Mouse (Mus musculus): ENCODE data around the gene Ctnna3.

Gene Ctnna3

GRCm38 (mm10) chr10:64049151-64049550 lies 619.3 kb downstream of the Ctnna3 start:
- no peak for DNase-seq (ENCODE audit: low read depth, low spot score)

DNA sequence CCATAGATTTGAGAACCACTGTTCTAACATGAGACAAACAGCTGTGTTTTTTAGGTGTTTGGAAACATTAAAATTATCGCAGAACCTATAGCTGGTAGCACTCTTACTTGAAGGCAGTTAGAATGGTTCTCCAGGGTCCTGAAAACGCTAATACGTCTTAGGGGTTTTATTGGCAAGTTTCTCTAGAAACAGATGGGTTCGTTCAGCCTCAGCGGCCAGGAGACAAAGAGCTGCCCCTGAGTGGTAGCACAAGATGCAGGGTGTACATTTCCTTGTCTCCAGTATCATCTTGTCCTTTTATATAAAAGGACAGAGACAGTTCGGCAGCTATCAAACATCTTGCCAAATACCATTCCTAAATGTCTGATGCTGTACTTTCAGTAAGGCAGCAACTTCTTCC lies 620.0 kb downstream of the Ctnna3 start:
- no peak for DNase-seq (ENCODE audit: low read depth, low spot score)

GRCm38 (mm10) chr10:64063704-64064103 lies 633.8 kb downstream of the Ctnna3 start:
- DNase-seq (ENCODE audit: low read depth, low spot score), result no peak

DNA sequence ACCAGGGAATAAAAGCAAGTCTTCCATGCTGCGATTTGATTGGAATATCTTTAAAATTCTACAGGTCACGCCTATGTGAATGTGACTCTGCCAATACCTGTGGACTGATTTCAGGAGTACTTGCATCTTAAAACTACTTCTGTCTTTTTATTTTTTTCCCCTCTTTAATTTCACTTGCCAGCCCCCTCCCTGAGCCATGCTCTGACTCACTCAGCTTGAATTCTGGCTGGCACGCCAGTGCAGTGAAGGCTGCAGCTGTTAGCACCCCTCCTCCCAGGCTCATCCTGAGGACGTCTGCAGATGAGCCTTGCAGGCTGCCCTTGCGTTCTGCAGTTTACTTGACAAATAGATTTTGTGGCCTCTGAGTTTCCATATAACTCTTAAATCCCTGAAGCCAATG lies 646.0 kb downstream of the Ctnna3 start:
- no peak for DNase-seq (ENCODE audit: low read depth, low spot score)

DNA sequence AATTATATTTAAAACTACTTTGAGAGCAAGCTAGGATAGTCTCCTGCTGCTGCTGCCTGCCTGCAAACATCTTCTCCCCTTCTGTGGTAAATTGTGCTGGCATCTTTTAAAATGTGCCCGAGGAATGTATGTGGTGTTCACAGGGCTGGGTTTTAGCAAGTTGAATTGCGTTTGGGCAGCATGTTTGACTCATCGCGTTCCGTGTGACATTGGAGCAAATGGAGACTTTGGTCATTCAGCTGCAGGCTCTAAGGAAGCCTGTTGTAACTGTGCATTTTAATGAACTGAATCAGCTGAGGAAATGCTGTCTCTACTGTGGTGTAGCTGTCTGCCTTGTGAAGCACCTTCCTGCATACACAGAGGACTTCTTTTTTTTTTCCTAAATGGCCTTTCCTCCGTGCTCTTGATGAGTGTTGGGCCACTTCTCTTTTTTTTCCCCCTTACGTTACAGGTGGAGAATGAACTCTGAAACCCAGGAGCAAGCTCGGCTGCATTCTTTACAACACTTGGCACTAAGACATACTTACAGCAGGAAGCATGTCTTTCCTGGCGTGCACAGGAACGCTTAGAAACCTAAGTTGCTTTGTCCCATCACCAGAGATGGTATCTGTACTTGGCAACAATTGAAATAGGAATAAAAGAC lies 646.6 kb downstream of the Ctnna3 start:
- DNase-seq (ENCODE audit: low read depth, low spot score), result no peak

- DNase-seq (ENCODE audit: low read depth, low spot score), result no peak
Observed at GRCm38 (mm10) chr10:64082345-64082744, 652.4 kb downstream of the Ctnna3 start.

DNA sequence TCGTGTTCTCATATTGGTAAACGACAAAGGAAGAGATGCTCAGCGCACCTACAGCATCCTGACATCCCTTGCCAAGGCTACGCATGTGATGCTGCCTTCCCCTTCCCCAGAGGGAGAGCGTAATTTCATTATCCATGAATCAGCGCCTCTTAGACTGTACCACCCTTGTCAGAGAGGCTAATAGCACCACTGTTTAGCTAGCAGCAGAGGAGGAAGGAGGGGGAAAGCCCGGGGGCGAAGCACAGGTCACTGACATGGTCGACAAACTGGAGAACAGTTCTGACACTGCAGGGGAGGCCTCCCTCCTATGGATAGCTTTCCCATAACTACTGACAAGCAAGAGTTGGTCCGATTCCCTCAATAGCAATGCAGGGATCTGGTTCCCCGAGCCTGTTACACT lies 653.9 kb downstream of the Ctnna3 start:
- DNase-seq (ENCODE audit: low read depth, low spot score), result no peak

DNA sequence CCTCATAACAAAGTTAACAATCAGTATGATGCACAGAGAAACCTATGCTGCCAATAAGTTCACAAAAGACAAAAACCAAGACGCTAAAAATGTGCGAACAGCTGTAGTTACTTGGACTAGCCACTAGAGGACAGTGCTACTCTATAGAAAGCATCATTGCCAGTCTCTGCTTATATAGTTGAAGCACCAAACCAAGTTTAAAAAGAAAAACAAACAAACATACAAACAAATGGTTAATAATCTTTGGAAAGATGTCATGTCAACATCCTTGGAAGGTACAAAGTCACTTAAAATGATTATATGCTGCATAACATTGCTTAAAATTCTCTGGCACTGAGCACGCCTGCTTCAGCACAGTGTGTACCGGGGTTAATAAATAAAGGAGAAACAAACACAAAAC lies 654.6 kb downstream of the Ctnna3 start:
- no peak for DNase-seq (ENCODE audit: low read depth, low spot score)

DNA sequence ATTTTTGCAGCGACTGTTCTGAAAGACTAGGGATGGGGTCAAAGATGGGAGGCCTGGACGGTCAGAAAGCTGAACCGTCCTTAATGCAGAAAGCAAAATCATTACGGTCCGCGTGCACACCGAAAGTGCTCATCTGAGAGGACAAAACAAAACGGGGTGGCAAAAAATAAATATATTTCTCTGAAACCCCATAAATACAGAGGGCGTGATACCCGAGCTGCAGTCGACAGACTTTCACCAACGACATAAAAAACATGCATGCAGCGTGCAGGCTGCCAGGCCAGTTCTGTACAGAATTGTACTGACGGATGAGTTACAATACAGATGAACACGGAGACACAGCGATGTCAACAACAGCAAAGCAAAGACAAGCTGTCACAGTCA lies 656.3 kb downstream of the Ctnna3 start:
- DNase-seq (ENCODE audit: low read depth, low spot score), result no peak

DNA sequence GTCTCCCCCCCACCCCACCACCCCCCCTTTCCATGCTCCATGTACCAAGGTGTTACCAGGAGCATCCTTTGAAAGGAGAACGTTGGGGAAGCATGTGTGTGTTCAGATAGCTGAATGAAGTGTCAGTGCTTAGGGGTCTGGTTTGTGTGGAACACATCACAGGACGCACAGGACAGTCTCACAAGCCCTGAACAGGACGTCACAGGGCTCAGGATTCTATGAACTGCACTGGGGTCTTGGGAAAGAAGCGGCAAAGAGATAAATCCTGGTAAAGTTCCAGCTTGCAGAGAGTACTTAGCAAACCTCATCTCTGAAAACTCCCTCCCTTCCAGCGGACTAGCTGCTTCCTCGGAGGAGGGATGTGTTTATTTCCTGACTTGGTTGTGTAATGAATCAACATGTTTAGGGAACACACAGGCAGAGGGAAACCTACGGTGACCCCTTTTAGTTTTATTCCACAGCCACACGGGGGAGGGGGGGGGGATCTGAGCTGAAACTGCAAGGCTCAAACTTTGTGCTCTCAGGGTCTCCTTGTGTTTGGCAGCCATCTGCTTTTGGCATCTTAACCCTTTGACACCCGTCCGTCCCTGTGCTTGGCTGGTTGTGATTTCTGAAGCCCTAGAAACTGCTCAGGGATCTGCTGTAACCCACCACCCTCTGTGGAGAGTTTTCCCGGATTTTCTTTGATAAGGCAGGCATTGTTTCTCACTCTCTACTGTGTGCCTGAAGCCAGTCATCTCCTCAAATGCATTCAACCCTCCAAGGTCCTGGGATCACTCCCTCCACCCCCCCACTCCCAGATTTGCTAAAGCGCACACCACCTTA lies 656.9 kb downstream of the Ctnna3 start:
- no peak for DNase-seq (ENCODE audit: low read depth, low spot score)

GRCm38 (mm10) chr10:64087521-64087920 lies 657.6 kb downstream of the Ctnna3 start:
- no peak for DNase-seq (ENCODE audit: low read depth, low spot score)

GRCm38 (mm10) chr10:64087936-64088773 lies 658.3 kb downstream of the Ctnna3 start:
- DNase-seq (ENCODE audit: low read depth, low spot score), result no peak

- no peak for DNase-seq (ENCODE audit: low read depth, low spot score)
Observed at GRCm38 (mm10) chr10:64088774-64089460, 659.0 kb downstream of the Ctnna3 start.

DNA sequence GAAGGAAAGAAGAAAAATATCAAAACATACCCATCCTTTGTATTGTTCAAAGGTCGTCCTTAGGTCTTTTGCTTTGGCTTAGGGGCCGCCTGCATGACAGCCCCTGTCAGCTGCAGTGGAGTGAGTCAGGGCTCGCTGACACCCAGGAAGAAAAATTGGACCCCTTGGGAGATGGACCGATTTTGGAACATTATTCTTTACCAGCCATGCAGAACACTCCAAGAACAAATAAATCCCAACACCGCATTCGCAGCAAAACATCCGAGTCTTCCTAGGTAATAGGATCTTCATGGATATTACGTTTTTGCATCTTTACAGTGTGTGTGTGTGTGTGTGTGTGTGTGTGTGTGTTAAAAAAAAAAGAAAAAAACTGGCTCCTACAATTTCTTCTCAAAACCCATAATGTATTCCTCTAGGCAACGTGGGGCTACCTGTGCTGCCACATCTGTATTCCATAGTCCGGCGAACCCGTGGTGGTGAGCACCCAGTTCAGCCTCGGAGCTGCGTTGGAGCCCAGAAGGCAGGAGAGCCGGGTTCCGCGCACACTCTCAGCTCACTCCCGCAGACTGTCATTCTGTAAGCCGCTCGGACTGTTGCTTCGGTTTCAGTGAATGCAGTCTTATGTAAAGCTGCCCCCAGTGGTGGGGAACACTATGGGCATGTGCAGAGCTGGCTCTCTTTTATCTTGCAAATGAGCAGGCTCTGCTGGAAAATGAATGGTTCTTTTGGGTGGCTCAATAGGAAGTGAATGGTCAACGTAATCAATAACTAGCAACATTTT lies 660.0 kb downstream of the Ctnna3 start, which contains the start of gene Lrrtm3:
Gene Lrrtm3, minus strand, starts transcription at position 598 of the 781 bp plus-strand sequence.
- DNase-seq (ENCODE audit: low read depth, low spot score), result no peak

DNA sequence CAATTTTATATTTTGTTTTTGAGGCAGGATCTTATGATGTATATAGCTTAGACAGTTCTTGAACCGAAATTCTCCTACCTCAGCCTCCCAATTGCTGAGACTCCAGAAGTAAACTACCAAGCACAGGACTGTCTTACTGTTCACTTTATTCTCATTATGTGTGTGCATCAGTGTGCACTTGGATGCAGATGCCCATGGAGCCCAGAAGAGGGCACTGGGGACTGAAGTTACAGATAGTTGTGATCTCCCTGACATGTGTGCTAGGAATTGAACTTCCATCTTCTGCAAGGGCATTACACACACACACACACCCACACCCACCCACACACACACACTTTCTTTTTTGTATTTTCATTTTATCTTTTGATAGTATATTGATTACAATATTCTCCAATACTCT lies 666.6 kb downstream of the Ctnna3 start:
- no peak for DNase-seq (ENCODE audit: low read depth, low spot score)

- DNase-seq (ENCODE audit: low read depth, low spot score), result no peak
Observed at GRCm38 (mm10) chr10:64115246-64115645, 685.3 kb downstream of the Ctnna3 start.

DNA sequence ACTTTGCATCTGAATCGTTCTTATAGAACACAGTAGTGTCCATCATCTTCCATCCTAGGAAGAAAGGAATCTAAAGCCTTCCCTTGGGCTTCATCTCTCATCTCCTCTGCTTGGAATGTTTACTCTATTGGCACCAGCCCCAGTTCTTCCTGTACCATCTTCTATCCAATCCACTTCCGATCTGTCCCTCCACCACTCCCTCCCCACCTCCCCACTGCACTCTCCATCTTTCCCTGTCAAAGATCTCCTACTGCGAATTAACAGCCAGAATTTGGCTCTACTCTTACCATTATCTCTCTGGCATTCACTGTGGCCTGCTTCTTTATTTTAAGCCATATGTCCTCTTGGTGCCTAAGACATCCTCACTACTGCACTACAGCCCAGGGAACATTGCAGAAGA lies 688.9 kb downstream of the Ctnna3 start:
- no peak for DNase-seq (ENCODE audit: low read depth, low spot score)

DNA sequence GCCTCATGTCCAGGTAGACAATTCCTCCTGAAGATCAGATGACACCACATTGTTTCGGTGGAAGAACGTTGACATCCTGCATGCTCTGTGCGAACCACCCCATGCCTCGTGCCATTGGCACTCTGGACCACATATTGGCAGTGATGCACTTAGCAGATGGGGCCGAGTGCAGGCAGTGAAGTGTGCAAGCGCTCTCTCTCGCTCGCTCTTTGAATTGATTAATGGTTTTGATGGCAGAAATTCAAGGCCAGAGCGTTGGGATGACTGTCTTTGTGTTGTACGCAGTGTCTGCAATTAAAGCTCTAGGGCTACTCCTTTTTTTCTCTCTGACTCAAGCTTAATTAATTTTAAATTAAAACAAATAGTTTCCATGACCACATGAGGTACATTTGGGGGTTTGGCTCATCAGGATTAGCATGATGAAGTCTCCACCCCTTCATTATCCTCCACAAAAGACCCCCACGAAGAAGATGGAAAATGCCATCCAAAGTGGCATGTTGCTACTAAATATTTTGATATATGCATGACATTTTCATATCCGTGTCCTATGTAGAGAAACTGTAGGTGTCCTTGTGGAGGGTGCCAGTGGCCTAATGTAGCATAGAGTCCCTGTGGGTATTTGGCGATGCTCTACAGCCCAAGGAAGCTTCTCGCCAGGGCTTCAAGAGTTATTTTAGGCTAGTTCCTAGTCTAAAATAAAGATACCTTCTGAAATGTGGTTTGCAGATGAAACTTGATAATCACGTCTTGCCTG lies 700.7 kb downstream of the Ctnna3 start:
- no peak for DNase-seq (ENCODE audit: low read depth, low spot score)

DNA sequence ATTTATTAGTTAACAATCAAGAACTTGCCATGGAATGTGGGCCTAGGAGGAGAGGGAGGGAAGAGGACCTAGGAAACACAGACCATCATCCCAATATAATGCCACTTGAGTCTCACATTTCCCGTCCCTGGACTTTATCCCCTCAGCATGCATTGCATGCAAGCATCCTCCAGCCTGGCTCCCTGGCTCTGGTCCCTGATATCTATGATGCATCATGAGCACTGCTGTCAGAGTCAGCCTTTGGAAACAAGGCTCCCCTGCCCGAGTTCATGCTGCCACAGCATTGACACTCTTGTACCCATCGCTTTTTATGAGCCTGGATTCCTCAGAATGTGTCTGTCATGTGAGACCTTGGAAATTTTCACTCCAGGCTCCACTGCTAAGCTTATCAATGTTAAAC lies 703.6 kb downstream of the Ctnna3 start:
- no peak for DNase-seq (ENCODE audit: low read depth, low spot score)

DNA sequence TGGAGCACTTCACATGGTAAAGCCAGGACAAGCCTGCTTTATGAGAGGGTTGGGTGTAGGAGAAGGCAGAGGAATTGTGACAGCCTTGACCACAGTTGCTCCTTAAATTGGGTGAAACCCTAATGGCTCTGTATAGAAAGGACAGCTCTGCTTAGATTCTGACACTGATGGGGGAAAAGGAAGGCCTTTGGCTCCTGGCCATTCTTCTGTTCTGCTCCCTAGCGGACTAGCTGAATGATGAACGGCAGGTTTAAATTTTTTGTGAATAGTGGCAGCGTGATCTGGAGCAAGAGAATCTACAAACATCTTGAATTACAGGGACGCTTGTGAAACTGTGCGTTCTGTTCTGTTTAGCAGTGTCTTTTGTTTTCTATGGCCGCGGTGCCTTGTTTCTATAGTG lies 705.6 kb downstream of the Ctnna3 start:
- no peak for DNase-seq (ENCODE audit: low read depth, low spot score)

Measured in c-Kit-negative CD71-positive TER-119-positive erythroid progenitor cells, embryonic 14.5 days (primary cell).